Mouse (Mus musculus) midbrain, embryonic 14.5 days (tissue): ENCODE data around the gene Ipo11. TPM values are rescaled to one million over a fixed set of nuclear protein-coding genes. Genes with fewer than 3 reads are reported as not detected.
"Not testable (repeated sequence)": the region's sequence is repeated elsewhere in the genome, so short reads cannot be mapped to it uniquely, and the experiment has no call there.

Source experiments
- ATAC-seq: fragments of 200-750 bp; cut with Nextera tagmentation; 2 replicates; pipeline ENCODE4 v1.8.0; 2017; ENCODE audit warnings: moderate number of reproducible peaks, moderate library complexity; ENCODE audit not compliant: low FRiP score, low TSS enrichment
- DNase-seq: peaks from one replicate; pipeline ENCODE4 v3.0.0-alpha.2; 2015
- H3K27ac ChIP-seq: fragments of 300-500 bp; sonication (generic); replicated peaks from 2 replicates; pipeline ENCODE4 v1.5.1; 2014; ENCODE audit warnings: mild to moderate bottlenecking, low read depth, low read length, moderate library complexity
- H3K27me3 ChIP-seq: fragments of 300-500 bp; sonication (generic); 2 replicates; pipeline ENCODE4 v1.6.1; 2014; ENCODE audit warnings: low read length, control low read depth, mixed read lengths; ENCODE audit not compliant: control insufficient read depth, insufficient read depth
- H3K36me3 ChIP-seq: fragments of 300-500 bp; sonication (generic); 2 replicates; pipeline ENCODE4 v1.6.1; 2014; ENCODE audit warnings: low read length, control low read depth; ENCODE audit not compliant: control insufficient read depth, insufficient read depth
- H3K4me1 ChIP-seq: fragments of 300-500 bp; sonication (generic); 2 replicates; pipeline ENCODE4 v1.6.1; 2014; ENCODE audit warnings: mild to moderate bottlenecking, antibody characterized with exemption, low read length, control low read depth; ENCODE audit not compliant: control insufficient read depth, insufficient read depth
- H3K4me2 ChIP-seq: fragments of 300-500 bp; sonication (generic); 2 replicates; pipeline ENCODE4 v1.6.1; 2014; ENCODE audit warnings: mild to moderate bottlenecking, low read length, moderate library complexity
- H3K4me3 ChIP-seq: fragments of 300-500 bp; sonication (generic); replicated peaks from 2 replicates; pipeline ENCODE4 v1.5.1; 2014; ENCODE audit warnings: low read depth, low read length
- H3K9ac ChIP-seq: fragments of 300-500 bp; sonication (generic); replicated peaks from 2 replicates; pipeline ENCODE4 v1.6.1; 2014; ENCODE audit warnings: mild to moderate bottlenecking, low read length, moderate library complexity
- H3K9me3 ChIP-seq: fragments of 300-500 bp; sonication (generic); 2 replicates; pipeline ENCODE4 v1.6.1; 2016; ENCODE audit warnings: low read length, control low read depth, mixed read lengths; ENCODE audit not compliant: control insufficient read depth
- WGBS: fragments of 180-500 bp; shearing (Covaris S2); extraction: QIAGEN DNeasy Blood & Tissue Kit; methylation state at CpG from one replicate; pipeline ENCODE4 v1.1.7; 2014; 5-methylcytosine and 5-hydroxymethylcytosine counted together
- polyA plus RNA-seq: library from polyadenylated mRNA; unstranded; fragments of >200 nt; fragmentation: Nextera tagmentation; extraction: Ambion mirVana; gene quantifications from 2 replicates; pipeline ENCODE4 v1.2.1, GENCODE M21; 2014

Ipo11 gene
- polyA plus RNA-seq, 1 experiment from 2014 or later, result 45.6 TPM

DNA sequence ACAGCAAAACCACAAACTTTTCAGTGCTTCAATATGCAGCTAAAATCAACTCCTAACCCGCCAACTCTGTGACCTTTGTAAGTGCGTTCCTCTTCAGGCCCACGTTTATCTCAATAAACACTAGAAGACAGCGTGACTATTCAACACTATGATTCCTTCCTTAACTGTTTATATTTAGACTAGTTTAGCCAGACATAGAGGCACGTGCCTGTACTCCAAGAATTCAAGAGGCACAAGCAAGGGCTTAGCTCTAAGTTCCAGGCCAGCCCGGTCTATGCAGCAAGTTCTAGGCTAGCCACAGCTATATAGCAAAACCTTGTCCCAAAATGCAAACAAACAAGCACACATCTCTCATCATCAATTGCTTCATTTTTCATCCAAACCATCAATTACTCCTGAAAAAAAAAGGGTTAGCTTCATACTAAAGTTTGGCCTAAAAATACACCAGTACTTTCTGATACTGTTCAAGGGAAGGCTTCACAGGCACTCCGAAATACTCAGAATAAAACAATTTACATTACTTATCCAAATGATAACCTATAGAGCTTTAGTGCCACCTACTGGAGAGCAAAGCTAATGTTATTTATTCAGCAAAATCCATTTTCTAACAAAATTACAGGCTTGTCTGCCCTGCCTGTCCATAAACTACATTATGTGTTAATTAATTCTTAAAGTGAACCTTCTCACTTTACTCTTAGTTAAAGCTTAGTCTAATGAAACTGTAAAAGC is 18.3 kb downstream of the Ipo11 start:
- ATAC-seq (no peak), DNase-seq (peak; percentile 90)
- Histone ChIP-seq H3K9ac (no peak overlapping the region), H3K9me3 (no peaks in the 10 kb centered on the region), H3K4me1 (no peaks in the 10 kb centered on the region), H3K36me3 (peaks cover 25% of the 10 kb centered on the region), H3K27ac (no peak overlapping the region), H3K4me3 (no peak overlapping the region), H3K4me2 (no peak overlapping the region), H3K27me3 (no peaks in the 10 kb centered on the region)
- WGBS, result 89% methylated on average over 7 of the region's 7 CpGs

DNA sequence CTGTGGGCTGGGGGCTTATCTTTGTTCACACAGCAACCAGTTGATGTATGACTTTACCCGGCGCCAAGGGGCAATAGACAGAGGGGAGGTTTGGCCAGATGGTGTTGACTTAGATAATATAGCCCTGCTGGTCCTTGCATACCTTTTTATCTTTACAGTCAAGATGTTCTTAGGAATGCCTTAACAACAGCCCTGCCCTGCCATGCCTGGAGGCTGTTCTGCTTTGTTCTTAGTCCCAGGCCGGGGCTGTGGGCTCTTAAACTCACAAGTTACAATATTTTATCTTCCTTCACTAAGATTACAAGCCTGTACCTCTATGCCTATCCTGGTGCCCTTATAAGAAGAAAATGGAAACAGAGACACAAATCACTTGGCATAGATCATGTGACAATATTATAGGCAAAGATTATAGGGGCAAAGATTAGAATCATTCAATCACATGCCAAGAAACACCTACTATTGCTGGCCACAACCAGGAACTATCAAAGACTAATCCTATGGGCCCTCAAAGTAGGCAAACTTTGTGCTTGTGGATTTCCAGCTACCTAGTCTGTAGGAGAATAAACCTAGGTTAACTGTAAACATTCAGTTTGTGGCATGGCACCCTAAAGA is 23.5 kb downstream of the Ipo11 start:
- Histone ChIP-seq H3K4me1 (no peaks in the 10 kb centered on the region), H3K4me3 (no peak overlapping the region), H3K27me3 (no peaks in the 10 kb centered on the region), H3K9ac (no peak overlapping the region), H3K9me3 (no peaks in the 10 kb centered on the region), H3K36me3 (peaks cover 21% of the 10 kb centered on the region), H3K27ac (no peak overlapping the region), H3K4me2 (no peak overlapping the region)
- WGBS, result 78% methylated on average over 3 of the region's 3 CpGs
- no peak for ATAC-seq
- no peak for DNase-seq

- H3K27me3 ChIP-seq, result no peaks in the 10 kb centered on the region
- no peaks in the 10 kb centered on the region for H3K9me3 ChIP-seq
- WGBS, result 95% methylated on average over 10 of the region's 10 CpGs
- DNase-seq, result no peak
- H3K27ac ChIP-seq, result no peak overlapping the region
- no peak overlapping the region for H3K9ac ChIP-seq
- no peak overlapping the region for H3K4me2 ChIP-seq
- H3K4me3 ChIP-seq, result no peak overlapping the region
- peaks cover 42% of the 10 kb centered on the region for H3K36me3 ChIP-seq
- no peaks in the 10 kb centered on the region for H3K4me1 ChIP-seq
- no peak for ATAC-seq
Measured at GRCm38 (mm10) chr13:106910096-106910495, 26.7 kb downstream of the Ipo11 start.

DNA sequence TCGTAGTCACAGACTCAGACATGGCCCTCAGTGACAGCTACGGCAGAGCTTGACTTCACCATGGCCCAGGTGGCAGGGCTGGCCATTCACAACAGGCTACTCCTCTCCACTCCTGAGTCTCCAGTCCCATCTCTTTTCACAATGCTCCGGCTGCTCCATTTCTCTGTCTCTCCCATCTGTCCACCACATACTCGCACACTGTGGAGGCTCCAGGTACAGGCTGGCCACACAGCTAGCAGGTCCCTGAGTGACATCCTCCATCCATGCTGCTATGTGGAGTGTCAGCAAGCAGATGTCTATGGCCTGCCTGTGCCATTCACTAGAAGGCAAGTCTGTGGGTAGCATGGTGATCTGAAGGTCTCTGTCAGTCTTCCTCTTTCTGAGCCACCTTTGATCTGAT is 29.5 kb downstream of the Ipo11 start:
- Histone ChIP-seq H3K4me1 (no peaks in the 10 kb centered on the region), H3K9me3 (no peaks in the 10 kb centered on the region), H3K27me3 (no peaks in the 10 kb centered on the region), H3K36me3 (peaks cover 42% of the 10 kb centered on the region), H3K4me3 (no peak overlapping the region), H3K9ac (no peak overlapping the region), H3K4me2 (no peak overlapping the region), H3K27ac (no peak overlapping the region)
- ATAC-seq, result no peak
- DNase-seq, result no peak
- 96% methylated on average over 4 of the region's 4 CpGs for WGBS

GRCm38 (mm10) chr13:106905154-106905553 is 31.6 kb downstream of the Ipo11 start:
- H3K4me3 ChIP-seq, DNase-seq, H3K4me2 ChIP-seq, H3K9ac ChIP-seq, ATAC-seq, H3K9me3 ChIP-seq, H3K27ac ChIP-seq, H3K27me3 ChIP-seq, H3K4me1 ChIP-seq: not testable (repeated sequence)
- peaks cover 43% of the 10 kb centered on the region for H3K36me3 ChIP-seq
- WGBS, result 88% methylated on average over 6 of the region's 6 CpGs

- DNase-seq (no peak), ATAC-seq (no peak)
- Histone ChIP-seq H3K27me3 (no peaks in the 10 kb centered on the region), H3K4me3 (no peak overlapping the region), H3K9ac (no peak overlapping the region), H3K27ac (no peak overlapping the region), H3K36me3 (peaks cover 43% of the 10 kb centered on the region), H3K4me2 (no peak overlapping the region), H3K4me1 (no peaks in the 10 kb centered on the region), H3K9me3 (no peaks in the 10 kb centered on the region)
- WGBS, result 98% methylated on average over 3 of the region's 3 CpGs
Measured at GRCm38 (mm10) chr13:106904637-106905036, 32.1 kb downstream of the Ipo11 start.

DNA sequence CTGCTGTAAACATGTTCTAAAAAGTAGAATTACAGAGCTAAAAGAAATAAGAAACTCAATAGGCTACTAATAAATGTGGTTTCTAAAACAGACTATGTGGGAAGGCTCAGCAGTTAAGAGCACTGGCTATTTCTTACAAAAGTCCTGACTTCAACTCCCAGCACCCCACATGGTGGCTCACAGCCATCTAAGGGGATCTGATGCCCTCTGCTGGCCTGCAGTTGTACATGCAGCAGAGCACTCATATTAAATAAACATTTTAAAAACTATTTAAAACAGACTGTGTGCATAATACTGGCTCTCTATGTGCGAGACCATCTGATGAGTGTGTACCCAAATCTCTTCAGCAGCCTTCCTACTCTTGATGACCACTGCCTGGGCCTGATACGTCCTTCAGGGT is 42.5 kb downstream of the Ipo11 start:
- Histone ChIP-seq H3K9ac (no peak overlapping the region), H3K27ac (no peak overlapping the region), H3K9me3 (no peaks in the 10 kb centered on the region), H3K4me1 (no peaks in the 10 kb centered on the region), H3K4me2 (no peak overlapping the region), H3K27me3 (no peaks in the 10 kb centered on the region), H3K36me3 (peaks cover 35% of the 10 kb centered on the region), H3K4me3 (no peak overlapping the region)
- WGBS, result 96% methylated on average over 2 of the region's 2 CpGs
- no peak for DNase-seq
- no peak for ATAC-seq

GRCm38 (mm10) chr13:106893701-106894100 is 43.1 kb downstream of the Ipo11 start:
- WGBS, result 90% methylated on average over 5 of the region's 5 CpGs
- H3K9me3 ChIP-seq, result no peaks in the 10 kb centered on the region
- peaks cover 36% of the 10 kb centered on the region; the same call in 1 of the 2 replicates for H3K36me3 ChIP-seq
- no peak overlapping the region for H3K9ac ChIP-seq
- no peaks in the 10 kb centered on the region for H3K4me1 ChIP-seq
- H3K4me2 ChIP-seq, result no peak overlapping the region
- ATAC-seq, result no peak
- no peak overlapping the region for H3K4me3 ChIP-seq
- no peaks in the 10 kb centered on the region for H3K27me3 ChIP-seq
- no peak overlapping the region for H3K27ac ChIP-seq
- no peak for DNase-seq

- no peaks in the 10 kb centered on the region for H3K9me3 ChIP-seq
- no peak overlapping the region for H3K4me2 ChIP-seq
- H3K27me3 ChIP-seq, result no peaks in the 10 kb centered on the region
- H3K4me3 ChIP-seq, result no peak overlapping the region
- no peaks in the 10 kb centered on the region for H3K4me1 ChIP-seq
- no peak overlapping the region for H3K27ac ChIP-seq
- DNase-seq (peak; percentile 32), ATAC-seq (no peak)
- peaks cover 36% of the 10 kb centered on the region; the same call in 1 of the 2 replicates for H3K36me3 ChIP-seq
- 86% methylated on average over 9 of the region's 9 CpGs for WGBS
- no peak overlapping the region for H3K9ac ChIP-seq
Measured at GRCm38 (mm10) chr13:106893196-106893595, 43.6 kb downstream of the Ipo11 start.
